In the genomic region with DNA sequence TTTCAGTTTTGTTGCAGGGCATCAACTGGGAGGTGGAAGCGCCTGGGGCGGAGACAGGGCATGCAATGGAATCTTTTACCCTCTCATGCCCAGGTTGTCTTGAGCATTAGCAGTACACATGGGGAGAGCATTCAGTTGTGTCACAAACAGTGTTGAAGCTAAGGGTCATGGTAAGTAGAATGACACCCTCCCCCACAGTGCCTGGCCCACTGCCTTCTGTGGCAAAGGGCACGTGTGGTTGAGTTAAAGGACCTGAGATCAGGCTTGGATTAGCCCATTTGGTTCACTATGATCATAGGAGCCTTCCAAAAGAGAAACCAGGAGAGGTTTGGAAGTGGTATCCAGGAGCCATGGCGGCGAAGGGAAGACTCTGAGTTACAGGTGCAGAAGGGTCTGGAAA, we compare ENCODE assay signal across 20 mouse cellular contexts.
DNase-seq lines count a peak whose midpoint lies in the region; ATAC-seq and TF ChIP-seq lines count a peak whose summit lies in the region.
"Had no signal": no experiment of that assay in that cellular context is flagged by ENCODE, and none has a peak within 500 bp of the region (broad histone marks: within the 10 kb centered on the region; RNA-seq: fewer than 3 reads in every experiment).

No protein-coding gene starts in this region.

- H3K4me2 ChIP-seq in liver, postnatal 0 days (ENCODE audit: low read depth, low read length) = no peak overlapping the region
- H3K4me2 ChIP-seq in liver, embryonic 11.5 days = no peak overlapping the region
- H3K4me2 ChIP-seq: embryonic facial prominence, embryonic 12.5 days; forebrain, embryonic 13.5 days; forebrain, embryonic 15.5 days had no signal

- no peaks in the 10 kb centered on the region for H3K27me3 ChIP-seq in liver, postnatal 0 days (ENCODE audit: insufficient read depth, low read length)
- H3K27me3 ChIP-seq in liver, embryonic 11.5 days (replicated peaks; ENCODE audit: control insufficient read depth, insufficient read depth, low read length) = no peaks in the 10 kb centered on the region
- H3K27me3 ChIP-seq: embryonic facial prominence, embryonic 12.5 days; forebrain, embryonic 15.5 days had no signal

- peak; percentile 27; the same call in 1 of the 2 replicates for ATAC-seq in liver, postnatal 0 days
- no peak for ATAC-seq in liver, embryonic 11.5 days (replicated peaks; ENCODE audit: low FRiP score)
- ATAC-seq: forebrain, embryonic 13.5 days; forebrain, embryonic 15.5 days; forebrain, postnatal 0 days had no signal

- H3K9me3 ChIP-seq in liver, postnatal 0 days (ENCODE audit: low read length) = no peaks in the 10 kb centered on the region
- no peaks in the 10 kb centered on the region for H3K9me3 ChIP-seq in liver, embryonic 11.5 days (ENCODE audit: control insufficient read depth, low read length)
- H3K9me3 ChIP-seq: embryonic facial prominence, embryonic 10.5 days; embryonic facial prominence, embryonic 12.5 days; forebrain, embryonic 13.5 days; forebrain, embryonic 15.5 days had no signal

- WGBS in liver, postnatal 0 days (ENCODE audit: insufficient replicate concordance) = 86% methylated on average over 5 of the region's 5 CpGs
- 83% methylated on average over 5 of the region's 5 CpGs for WGBS in liver, embryonic 11.5 days

- no peak overlapping the region for H3K27ac ChIP-seq in liver, postnatal 0 days (ENCODE audit: low read depth)
- H3K27ac ChIP-seq in liver, embryonic 11.5 days (ENCODE audit: low read depth, low read length) = no peak overlapping the region
- H3K27ac ChIP-seq: embryonic facial prominence, embryonic 10.5 days; embryonic facial prominence, embryonic 12.5 days; forebrain, embryonic 13.5 days; forebrain, embryonic 15.5 days had no signal

- no peak for TF ChIP-seq EP300 in liver, postnatal 0 days (IDR thresholded peaks at IDR 0.05; ENCODE audit: low read depth)

- H3K4me3 ChIP-seq in liver, postnatal 0 days (ENCODE audit: low read depth, low read length) = no peak overlapping the region
- H3K4me3 ChIP-seq in liver, embryonic 11.5 days (ENCODE audit: low read depth, low read length) = no peak overlapping the region
- H3K4me3 ChIP-seq: embryonic facial prominence, embryonic 10.5 days; embryonic facial prominence, embryonic 12.5 days; forebrain, embryonic 13.5 days; forebrain, embryonic 15.5 days had no signal

- no peak overlapping the region for H3K9ac ChIP-seq in liver, postnatal 0 days (replicated peaks)
- H3K9ac ChIP-seq in liver, embryonic 11.5 days (ENCODE audit: low read depth, low read length) = no peak overlapping the region
- H3K9ac ChIP-seq: embryonic facial prominence, embryonic 12.5 days; forebrain, embryonic 13.5 days; forebrain, embryonic 15.5 days; forebrain, postnatal 0 days had no signal

- DNase-seq in adrenal gland, postnatal 14 days = peak; percentile 17
- no peak for DNase-seq in adrenal gland, adult 2 months
- peak; percentile 22 for DNase-seq in kidney, adult 9 months
- DNase-seq in kidney, postnatal 10 days = no peak
- peak; percentile 22 for DNase-seq in liver, postnatal 0 days
- DNase-seq in liver, embryonic 11.5 days (ENCODE audit: low spot score) = no peak
- DNase-seq in adipocyte (ENCODE audit: low spot score) = peak; percentile 4
- no peak for DNase-seq in left cerebral cortex, adult 18-20 months (ENCODE audit: low spot score in 2 of 2)
- DNase-seq: adrenal gland, adult 8-10 months; adrenal gland, postnatal 36 days; cerebellum, adult 11-12 months; cerebellum, adult 2 months; cerebellum, adult 9-10 months; cerebellum, postnatal 10 days; cerebellum, postnatal 25 days; forebrain, postnatal 0 days had no signal

- H3K4me1 ChIP-seq in liver, postnatal 0 days (ENCODE audit: insufficient read depth) = no peaks in the 10 kb centered on the region
- H3K4me1 ChIP-seq in liver, embryonic 11.5 days (replicated peaks; ENCODE audit: control insufficient read depth, insufficient read depth, low read length) = no peaks in the 10 kb centered on the region
- H3K4me1 ChIP-seq: embryonic facial prominence, embryonic 12.5 days had no signal

- no peak for TF ChIP-seq CTCF in liver, postnatal 0 days (IDR thresholded peaks at IDR 0.05; ENCODE audit: low read depth)

- peaks cover 7% of the 10 kb centered on the region; the same call in 1 of the 2 replicates for H3K36me3 ChIP-seq in liver, postnatal 0 days (replicated peaks; ENCODE audit: insufficient read depth, low read length)
- H3K36me3 ChIP-seq in liver, embryonic 11.5 days (ENCODE audit: control insufficient read depth, insufficient read depth, low read length) = no peaks in the 10 kb centered on the region

Comparison
In these comparisons a context has a peak if more than half of its experiments do, and no peak if none do; other contexts are left out.
1. DNase-seq: peak in adrenal gland, postnatal 14 days (single experiment), kidney, adult 9 months (single experiment), liver, postnatal 0 days (single experiment) and adipocyte (single experiment); none in adrenal gland, adult 2 months (single experiment), kidney, postnatal 10 days (single experiment), liver, embryonic 11.5 days (single experiment) and left cerebral cortex, adult 18-20 months (0 of 2).